Mouse (Mus musculus): ENCODE measurements around the gene Cd79b. TPM values are rescaled to one million over a fixed set of nuclear protein-coding genes. Genes with fewer than 3 reads are reported as not detected.

Gene Cd79b
- polyA plus RNA-seq, 1 experiment from 2014 or later: 0.95 TPM

- no peak for DNase-seq (ENCODE audit: low spot score)
- H3K27me3 ChIP-seq (replicated peaks; ENCODE audit: control insufficient read depth, insufficient read depth, low read length): no peaks in the 10 kb centered on the region
- no peaks in the 10 kb centered on the region for H3K4me1 ChIP-seq (ENCODE audit: control insufficient read depth, insufficient read depth, low read length)
- ATAC-seq: no peak
- H3K36me3 ChIP-seq (ENCODE audit: control insufficient read depth, insufficient read depth, low read length): no peaks in the 10 kb centered on the region
- no peaks in the 10 kb centered on the region for H3K9me3 ChIP-seq (replicated peaks; ENCODE audit: control insufficient read depth, low read length)
- H3K4me3 ChIP-seq (ENCODE audit: low read depth, low read length): no peak overlapping the region
- no peak overlapping the region for H3K27ac ChIP-seq (ENCODE audit: low read depth, low read length)
- no peak overlapping the region for H3K9ac ChIP-seq (ENCODE audit: low read length)
- 83% methylated on average over 11 of the region's 11 CpGs for WGBS
- no peak overlapping the region for H3K4me2 ChIP-seq (ENCODE audit: low read length)
These were observed 6.4 kb downstream of the Cd79b start for GRCm38 (mm10) chr11:106308162-106308561.

GRCm38 (mm10) chr11:106307432-106307831, 7.1 kb downstream of the Cd79b start:
- Histone ChIP-seq H3K4me3 (ENCODE audit: low read depth, low read length) (no peak overlapping the region), H3K9ac (ENCODE audit: low read length) (no peak overlapping the region), H3K4me1 (ENCODE audit: control insufficient read depth, insufficient read depth, low read length) (no peaks in the 10 kb centered on the region), H3K4me2 (ENCODE audit: low read length) (no peak overlapping the region), H3K27me3 (replicated peaks; ENCODE audit: control insufficient read depth, insufficient read depth, low read length) (no peaks in the 10 kb centered on the region), H3K36me3 (ENCODE audit: control insufficient read depth, insufficient read depth, low read length) (no peaks in the 10 kb centered on the region), H3K27ac (ENCODE audit: low read depth, low read length) (no peak overlapping the region), H3K9me3 (replicated peaks; ENCODE audit: control insufficient read depth, low read length) (no peaks in the 10 kb centered on the region)
- 82% methylated on average over 5 of the region's 5 CpGs for WGBS
- DNase-seq (ENCODE audit: low spot score): no peak
- ATAC-seq: no peak

GRCm38 (mm10) chr11:106306758-106307157, 7.8 kb downstream of the Cd79b start:
- Histone ChIP-seq H3K4me3 (ENCODE audit: low read depth, low read length) (no peak overlapping the region), H3K36me3 (ENCODE audit: control insufficient read depth, insufficient read depth, low read length) (no peaks in the 10 kb centered on the region), H3K4me1 (ENCODE audit: control insufficient read depth, insufficient read depth, low read length) (no peaks in the 10 kb centered on the region), H3K4me2 (ENCODE audit: low read length) (no peak overlapping the region), H3K27ac (ENCODE audit: low read depth, low read length) (no peak overlapping the region), H3K9me3 (replicated peaks; ENCODE audit: control insufficient read depth, low read length) (no peaks in the 10 kb centered on the region), H3K9ac (ENCODE audit: low read length) (no peak overlapping the region), H3K27me3 (replicated peaks; ENCODE audit: control insufficient read depth, insufficient read depth, low read length) (no peaks in the 10 kb centered on the region)
- WGBS: 69% methylated on average over 9 of the region's 9 CpGs
- ATAC-seq (no peak), DNase-seq (ENCODE audit: low spot score) (no peak)

- no peak overlapping the region for H3K4me3 ChIP-seq (ENCODE audit: low read depth, low read length)
- no peaks in the 10 kb centered on the region for H3K27me3 ChIP-seq (replicated peaks; ENCODE audit: control insufficient read depth, insufficient read depth, low read length)
- no peak overlapping the region for H3K4me2 ChIP-seq (ENCODE audit: low read length)
- H3K4me1 ChIP-seq (ENCODE audit: control insufficient read depth, insufficient read depth, low read length): no peaks in the 10 kb centered on the region
- H3K36me3 ChIP-seq (ENCODE audit: control insufficient read depth, insufficient read depth, low read length): no peaks in the 10 kb centered on the region
- no peak for ATAC-seq
- no peaks in the 10 kb centered on the region for H3K9me3 ChIP-seq (replicated peaks; ENCODE audit: control insufficient read depth, low read length)
- WGBS: 96% methylated on average over 3 of the region's 3 CpGs
- H3K27ac ChIP-seq (ENCODE audit: low read depth, low read length): no peak overlapping the region
- DNase-seq (ENCODE audit: low spot score): no peak
- no peak overlapping the region for H3K9ac ChIP-seq (ENCODE audit: low read length)
These were observed 8.5 kb downstream of the Cd79b start for GRCm38 (mm10) chr11:106306065-106306385.

- H3K4me1 ChIP-seq (ENCODE audit: control insufficient read depth, insufficient read depth, low read length): no peaks in the 10 kb centered on the region
- no peak overlapping the region for H3K4me3 ChIP-seq (ENCODE audit: low read depth, low read length)
- WGBS: 85% methylated on average over 10 of the region's 10 CpGs
- H3K4me2 ChIP-seq (ENCODE audit: low read length): no peak overlapping the region
- H3K9ac ChIP-seq (ENCODE audit: low read length): no peak overlapping the region
- no peak for DNase-seq (ENCODE audit: low spot score)
- H3K36me3 ChIP-seq (ENCODE audit: control insufficient read depth, insufficient read depth, low read length): no peaks in the 10 kb centered on the region
- no peaks in the 10 kb centered on the region for H3K27me3 ChIP-seq (replicated peaks; ENCODE audit: control insufficient read depth, insufficient read depth, low read length)
- H3K9me3 ChIP-seq (replicated peaks; ENCODE audit: control insufficient read depth, low read length): no peaks in the 10 kb centered on the region
- no peak for ATAC-seq
- no peak overlapping the region for H3K27ac ChIP-seq (ENCODE audit: low read depth, low read length)
These were observed 9.1 kb downstream of the Cd79b start for GRCm38 (mm10) chr11:106305348-106306064.

- H3K9ac ChIP-seq (ENCODE audit: low read length): no peak overlapping the region
- no peak overlapping the region for H3K27ac ChIP-seq (ENCODE audit: low read depth, low read length)
- no peak overlapping the region for H3K4me3 ChIP-seq (ENCODE audit: low read depth, low read length)
- ATAC-seq (0 out of 2 replicates have a peak, but pooled peaks have one; percentile 48), DNase-seq (ENCODE audit: low spot score) (peak; percentile 67)
- H3K9me3 ChIP-seq (replicated peaks; ENCODE audit: control insufficient read depth, low read length): no peaks in the 10 kb centered on the region
- H3K4me1 ChIP-seq (ENCODE audit: control insufficient read depth, insufficient read depth, low read length): no peaks in the 10 kb centered on the region
- no peaks in the 10 kb centered on the region for H3K27me3 ChIP-seq (replicated peaks; ENCODE audit: control insufficient read depth, insufficient read depth, low read length)
- H3K4me2 ChIP-seq (ENCODE audit: low read length): no peak overlapping the region
- H3K36me3 ChIP-seq (ENCODE audit: control insufficient read depth, insufficient read depth, low read length): no peaks in the 10 kb centered on the region
- 24% methylated on average over 2 of the region's 2 CpGs for WGBS
These were observed 11.9 kb downstream of the Cd79b start for GRCm38 (mm10) chr11:106302634-106303033.

- no peak within 1 kb of the TSS for H3K4me2 ChIP-seq (ENCODE audit: low read length)
- 82% methylated on average over 9 of the region's 9 CpGs for WGBS
- no peak within 1 kb of the TSS for H3K27ac ChIP-seq (ENCODE audit: low read depth, low read length)
These were observed 12.8 kb downstream of the Cd79b start, which contains the start of gene Gh for GRCm38 (mm10) chr11:106301765-106302164. Gh (minus strand) TSS chr11:106301865.

GRCm38 (mm10) chr11:106291861-106292260, 22.7 kb downstream of the Cd79b start:
- Histone ChIP-seq H3K9ac (ENCODE audit: low read length) (no peak overlapping the region), H3K4me1 (ENCODE audit: control insufficient read depth, insufficient read depth, low read length) (no peaks in the 10 kb centered on the region), H3K27ac (ENCODE audit: low read depth, low read length) (no peak overlapping the region), H3K9me3 (replicated peaks; ENCODE audit: control insufficient read depth, low read length) (no peaks in the 10 kb centered on the region), H3K4me2 (ENCODE audit: low read length) (no peak overlapping the region), H3K27me3 (replicated peaks; ENCODE audit: control insufficient read depth, insufficient read depth, low read length) (no peaks in the 10 kb centered on the region), H3K36me3 (ENCODE audit: control insufficient read depth, insufficient read depth, low read length) (no peaks in the 10 kb centered on the region), H3K4me3 (ENCODE audit: low read depth, low read length) (no peak overlapping the region)
- 94% methylated on average over 2 of the region's 2 CpGs for WGBS
- ATAC-seq (no peak), DNase-seq (ENCODE audit: low spot score) (no peak)

More at GRCm38 (mm10) chr11:106301765-106302164, 12.8 kb downstream of the Cd79b start, which contains the start of gene Gh:
- no peak within 1 kb of the TSS for H3K4me3 ChIP-seq (ENCODE audit: low read depth, low read length)
- H3K9me3 ChIP-seq (replicated peaks; ENCODE audit: control insufficient read depth, low read length): no peaks in the 10 kb centered on the region
- DNase-seq (ENCODE audit: low spot score): no peak
- no peak for ATAC-seq
- H3K36me3 ChIP-seq (ENCODE audit: control insufficient read depth, insufficient read depth, low read length): no peaks in the 10 kb centered on the region
- no peaks in the 10 kb centered on the region for H3K4me1 ChIP-seq (ENCODE audit: control insufficient read depth, insufficient read depth, low read length)
- H3K9ac ChIP-seq (ENCODE audit: low read length): no peak within 1 kb of the TSS
- no peaks in the 10 kb centered on the region for H3K27me3 ChIP-seq (replicated peaks; ENCODE audit: control insufficient read depth, insufficient read depth, low read length)

- Histone ChIP-seq H3K9ac (ENCODE audit: low read length) (no peak overlapping the region), H3K9me3 (replicated peaks; ENCODE audit: control insufficient read depth, low read length) (no peaks in the 10 kb centered on the region), H3K36me3 (ENCODE audit: control insufficient read depth, insufficient read depth, low read length) (no peaks in the 10 kb centered on the region), H3K4me2 (ENCODE audit: low read length) (no peak overlapping the region), H3K4me3 (ENCODE audit: low read depth, low read length) (no peak overlapping the region), H3K4me1 (ENCODE audit: control insufficient read depth, insufficient read depth, low read length) (no peaks in the 10 kb centered on the region), H3K27me3 (replicated peaks; ENCODE audit: control insufficient read depth, insufficient read depth, low read length) (no peaks in the 10 kb centered on the region), H3K27ac (ENCODE audit: low read depth, low read length) (no peak overlapping the region)
- 94% methylated on average over 5 of the region's 5 CpGs for WGBS
- ATAC-seq: no peak
- no peak for DNase-seq (ENCODE audit: low spot score)
These were observed 24.2 kb downstream of the Cd79b start for GRCm38 (mm10) chr11:106290376-106290775.
